Mouse (Mus musculus) ES-Bruce4 (cell line): ENCODE measurements at regions not wholly inside any gene's neighbourhood (a gene's known extent, or its start where the extent isn't known, plus 50 kb on each side); places are given as distances from the start of the nearest gene placed in this dataset.

Source experiments
- CTCF ChIP-seq: IDR thresholded peaks from one replicate; pipeline ENCODE4 v1.8.1; 2011; ENCODE audit warnings: low read depth, low read length
- POLR2A ChIP-seq: IDR thresholded peaks from one replicate; pipeline ENCODE4 v1.8.1; 2011; ENCODE audit warnings: low read length; ENCODE audit not compliant: insufficient read depth

- TF ChIP-seq CTCF, result no peak
- no peak for TF ChIP-seq POLR2A
These were observed 242.3 kb upstream of the Kif18a start for GRCm38 (mm10) chr2:109038131-109038695.
